Mouse (Mus musculus) lung, postnatal 0 days (tissue): ENCODE measurements around the gene Gm19345.

Experiments
- CTCF ChIP-seq: IDR thresholded peaks from 2 replicates; pipeline ENCODE4 v1.5.1; 2016; ENCODE audit warnings: antibody characterized with exemption, mild to moderate bottlenecking
- EP300 ChIP-seq: IDR thresholded peaks from 2 replicates; pipeline ENCODE4 v1.6.1; 2016; ENCODE audit warnings: antibody characterized with exemption, mild to moderate bottlenecking, control low read depth

GRCm38 (mm10) chr7:19822604-19823058 lies 29.2 kb upstream of the Gm19345 start, which contains the start of gene Bcl3:
- no peak for TF ChIP-seq CTCF
- no peak for TF ChIP-seq EP300
